Mouse (Mus musculus) monocyte, adult 2 months (primary cell): Measurements from ENCODE around the gene Mipol1.
"Not testable (repeated sequence)": the region's sequence is repeated elsewhere in the genome, so short reads cannot be mapped to it uniquely, and the experiment has no call there.

Source experiments
- DNase-seq, 2 experiments: peaks; one replicate each; pipeline ENCODE4 v3.0.0; 2022; ENCODE audit warnings: low spot score in 2 of 2, low read depth in 1 of 2

The Mipol1 gene

GRCm38 (mm10) chr12:57413833-57414232, 183.6 kb downstream of the Mipol1 start:
- DNase-seq = no peak

GRCm38 (mm10) chr12:57424902-57425301, 194.7 kb downstream of the Mipol1 start:
- DNase-seq = no peak

DNA sequence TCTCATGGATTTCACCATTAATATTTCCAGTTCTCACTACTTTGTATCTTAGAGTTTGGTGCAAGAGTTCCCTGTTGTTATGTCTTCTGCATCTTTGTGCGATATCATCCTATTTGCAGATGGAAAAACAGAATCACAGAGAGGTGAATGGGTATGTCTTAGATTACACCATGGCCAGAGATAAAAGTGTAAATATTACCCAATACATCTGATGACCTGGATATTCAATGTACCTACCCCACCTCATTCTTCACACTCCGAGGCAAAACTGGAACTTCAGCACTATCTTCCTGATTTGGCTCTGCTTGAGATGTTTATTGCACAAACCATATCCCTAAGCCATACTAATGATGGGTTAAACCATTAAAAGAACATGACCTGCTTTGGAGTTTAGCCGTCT, 198.0 kb downstream of the Mipol1 start:
- DNase-seq = no peak

DNA sequence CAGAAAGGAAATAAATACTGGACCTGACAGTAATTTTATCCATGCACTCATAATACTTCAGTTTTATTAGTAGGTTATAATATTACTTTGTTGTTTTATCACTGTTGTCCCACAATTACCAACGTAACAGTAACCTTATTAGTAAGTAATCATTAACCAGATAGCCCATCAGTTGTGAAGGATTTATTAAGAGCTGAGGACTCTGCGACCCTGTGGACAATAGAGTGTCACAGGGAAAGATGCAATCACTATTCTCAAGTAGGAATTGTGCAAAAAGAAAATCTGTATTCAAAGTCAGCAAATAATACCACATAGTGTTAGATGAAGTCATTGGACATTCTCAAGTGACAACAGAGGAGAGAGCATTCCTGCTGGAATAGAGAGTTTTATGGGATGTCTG, 198.5 kb downstream of the Mipol1 start:
- no peak for DNase-seq

DNA sequence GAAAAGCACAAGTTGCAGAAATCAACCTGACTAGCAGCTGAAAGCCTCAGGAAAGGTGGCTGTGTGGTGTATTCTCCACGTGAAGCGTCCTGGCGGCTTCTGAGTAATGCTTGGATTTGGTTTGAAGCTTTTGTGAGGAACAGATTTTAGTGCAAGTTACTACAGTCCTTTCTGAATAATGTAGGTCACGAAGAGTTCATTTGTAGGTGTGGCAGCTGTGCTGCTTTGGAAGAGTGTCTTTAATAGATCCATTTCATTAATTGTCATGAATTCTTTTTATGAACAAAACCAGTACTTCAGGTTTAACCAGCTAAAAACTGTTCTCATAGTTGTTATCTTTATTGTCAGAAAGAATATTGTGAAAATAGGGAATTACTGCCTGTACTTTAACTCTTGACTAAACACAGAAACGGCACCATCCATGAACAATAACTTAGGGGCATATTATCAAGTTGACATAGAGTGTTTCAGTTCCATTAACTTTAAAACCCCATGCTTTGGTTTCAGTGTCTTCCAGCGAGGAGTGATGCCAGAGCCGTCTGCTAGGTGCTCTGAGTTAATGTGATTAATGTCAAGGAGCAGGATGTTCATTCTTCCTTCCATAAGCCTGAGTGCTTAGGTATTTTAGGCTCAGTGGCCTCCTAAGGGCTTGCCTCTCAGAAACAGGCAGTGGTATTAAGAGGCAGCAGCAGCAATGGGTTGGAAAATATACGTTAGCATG, 206.9 kb downstream of the Mipol1 start:
- DNase-seq = not testable (repeated sequence)

GRCm38 (mm10) chr12:57444281-57444903, 214.2 kb downstream of the Mipol1 start:
- DNase-seq = no peak

DNA sequence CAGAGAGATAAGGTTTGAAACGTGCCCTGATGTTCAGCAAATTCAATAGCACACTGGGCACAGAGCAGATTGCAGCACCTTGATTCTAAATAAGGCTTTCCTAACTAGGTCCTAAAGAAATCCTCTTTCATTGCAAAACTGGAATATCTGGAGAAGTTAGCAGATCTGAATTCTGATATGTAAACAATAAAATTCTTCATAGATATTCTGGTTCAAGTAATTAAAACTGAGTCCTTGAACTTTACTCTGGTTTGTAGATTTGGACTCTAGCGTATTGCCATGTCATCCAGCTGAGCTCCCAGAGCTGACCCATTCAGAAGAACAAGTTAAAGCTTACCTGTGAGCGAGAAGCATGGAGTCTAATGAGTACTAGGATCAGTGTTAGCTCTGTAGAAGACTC, 217.1 kb downstream of the Mipol1 start:
- DNase-seq = no peak

DNA sequence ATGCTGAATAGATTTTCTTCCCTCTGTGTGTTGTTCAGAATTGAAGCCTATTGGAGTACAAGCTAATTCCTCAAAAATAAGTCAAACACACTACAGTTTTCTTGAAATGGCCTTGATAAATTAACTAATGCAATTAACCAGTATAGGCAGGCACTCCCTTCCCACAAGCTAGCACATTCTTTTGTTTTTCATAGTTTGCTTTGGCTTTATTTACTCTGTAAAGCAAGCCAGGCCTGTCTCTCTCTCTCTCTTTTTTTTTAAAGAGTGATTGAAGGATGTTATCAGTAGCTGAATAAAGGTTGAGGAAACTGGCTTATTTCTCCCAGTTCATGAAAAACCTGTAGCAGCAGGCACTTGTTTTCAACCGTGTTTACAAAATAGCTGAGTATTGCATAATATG, 219.1 kb downstream of the Mipol1 start:
- DNase-seq = no peak

GRCm38 (mm10) chr12:57450017-57450583, 219.9 kb downstream of the Mipol1 start:
- DNase-seq = no peak

DNA sequence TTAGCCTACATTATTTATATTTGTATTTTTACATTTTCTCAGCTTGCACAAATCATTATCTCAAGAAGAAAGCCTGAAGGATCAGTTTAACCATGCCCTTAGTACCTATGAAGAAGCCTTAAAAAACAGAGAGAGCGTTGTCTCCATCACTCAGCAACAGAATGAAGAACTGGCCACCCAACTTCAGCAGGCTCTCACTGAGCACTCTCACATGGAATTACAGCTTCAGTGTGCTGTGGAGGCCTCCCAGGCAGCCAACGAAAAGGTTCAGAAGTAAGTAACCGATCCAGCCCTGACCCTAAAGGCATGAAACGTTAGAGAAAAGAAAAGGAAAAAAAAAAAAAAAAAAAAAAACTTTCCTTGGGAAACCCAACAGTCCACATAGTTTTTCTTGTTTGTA, 226.7 kb downstream of the Mipol1 start:
- DNase-seq = no peak

DNA sequence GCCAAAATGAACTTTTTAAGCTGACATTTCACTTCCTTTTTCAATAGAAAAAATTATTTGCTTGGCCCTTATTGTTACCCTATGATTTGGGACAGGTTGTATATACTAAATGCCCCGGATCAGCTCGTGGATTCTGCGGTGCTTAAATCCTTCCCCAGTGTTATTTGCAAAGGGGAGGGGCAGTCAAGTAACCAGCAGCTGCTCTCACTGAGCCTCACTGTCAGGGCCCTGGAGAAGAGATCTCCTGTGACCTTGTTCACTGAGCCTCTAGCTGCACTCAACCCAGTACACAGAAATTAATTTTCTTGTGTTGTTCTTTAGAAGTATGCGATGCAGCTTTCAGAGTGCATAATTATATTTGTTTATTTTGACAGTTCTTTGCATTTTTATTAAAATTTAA, 227.1 kb downstream of the Mipol1 start:
- DNase-seq = no peak

- DNase-seq = no peak
Observed at GRCm38 (mm10) chr12:57464520-57465334, 234.5 kb downstream of the Mipol1 start.

- DNase-seq = no peak
Observed at GRCm38 (mm10) chr12:57471786-57472185, 241.6 kb downstream of the Mipol1 start.

DNA sequence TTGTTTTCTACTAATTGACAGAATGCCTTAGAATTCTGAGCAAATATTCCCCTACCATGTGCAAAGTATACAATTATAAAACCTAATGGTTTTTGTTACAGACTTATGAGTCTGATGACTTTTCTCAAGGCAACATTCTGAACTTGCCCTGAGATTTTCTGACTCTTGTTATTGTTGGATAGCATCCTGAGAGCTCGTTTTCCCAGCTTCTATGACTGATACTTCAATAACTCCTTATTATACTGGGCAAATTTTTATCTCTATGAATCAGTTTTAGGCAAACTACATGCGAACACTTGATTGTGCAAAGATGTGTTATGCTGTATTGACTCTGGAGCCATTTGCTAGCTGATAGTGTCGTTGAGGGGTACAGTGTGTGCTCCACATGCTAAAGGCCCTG, 246.6 kb downstream of the Mipol1 start:
- no peak for DNase-seq

DNA sequence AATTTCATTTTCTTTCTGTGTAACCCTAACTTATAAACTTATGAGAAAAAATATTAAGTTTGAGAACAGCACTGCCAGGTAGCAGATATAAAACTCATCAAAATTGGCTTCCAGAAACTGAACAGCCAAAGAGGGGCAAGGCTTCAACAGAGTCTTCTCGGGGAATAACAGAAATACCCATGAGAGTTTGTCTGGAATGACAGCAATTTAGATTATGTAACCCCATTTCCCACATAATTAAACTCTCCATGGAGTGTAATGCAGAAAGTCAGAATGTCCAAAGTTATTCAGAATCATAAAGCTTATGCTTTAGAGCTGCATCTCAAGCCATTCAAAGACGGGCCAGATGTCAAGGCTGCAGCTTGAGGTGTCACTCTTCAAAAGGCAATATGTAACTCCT, 251.6 kb downstream of the Mipol1 start:
- no peak for DNase-seq

- no peak for DNase-seq
Observed at GRCm38 (mm10) chr12:57496347-57497119, 266.3 kb downstream of the Mipol1 start.

- DNase-seq = no peak
Observed at GRCm38 (mm10) chr12:57500246-57500645, 270.0 kb downstream of the Mipol1 start.

GRCm38 (mm10) chr12:57505329-57505728, 275.1 kb downstream of the Mipol1 start:
- DNase-seq = no peak

- DNase-seq = no peak
Observed at GRCm38 (mm10) chr12:57508938-57509337, 278.7 kb downstream of the Mipol1 start.

DNA sequence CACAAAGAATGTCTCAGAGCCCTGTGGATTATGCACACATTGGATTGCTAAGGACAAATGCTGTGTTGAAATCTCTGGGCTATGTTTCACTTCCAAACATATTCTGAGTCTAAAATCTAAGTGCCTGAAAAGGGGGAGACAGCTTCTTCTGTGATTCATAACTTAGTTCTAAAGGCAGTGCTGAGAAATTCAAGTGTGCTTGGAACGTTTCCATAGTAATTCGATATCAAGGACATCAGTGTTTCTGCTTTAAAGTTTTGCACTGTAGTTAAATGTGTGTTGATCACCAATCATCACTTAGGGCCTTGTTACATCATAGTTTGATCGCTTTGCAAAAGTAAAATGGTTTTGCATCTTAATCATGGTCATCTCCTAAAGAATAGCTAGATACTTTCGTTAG, 279.5 kb downstream of the Mipol1 start:
- DNase-seq = no peak

DNA sequence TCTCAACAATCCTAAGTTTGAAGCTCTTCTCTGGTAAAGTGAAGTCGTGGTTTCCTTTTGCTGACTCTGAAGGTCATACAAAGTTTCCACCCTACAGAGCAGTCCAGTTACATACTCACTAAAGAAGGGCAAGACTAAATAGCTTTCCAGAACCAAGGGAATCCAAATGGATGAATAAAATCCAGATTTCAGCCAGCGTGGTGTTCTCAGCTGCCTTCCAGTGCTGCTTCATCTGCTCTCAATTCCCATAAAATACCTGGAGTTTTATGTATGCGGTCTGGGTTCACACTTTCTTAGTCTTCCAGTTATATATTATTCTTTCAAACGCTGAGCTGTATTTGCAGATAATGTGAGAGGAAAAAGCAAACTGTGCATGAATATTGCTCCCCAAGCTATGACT, 280.9 kb downstream of the Mipol1 start:
- DNase-seq = no peak
